Mouse (Mus musculus): ENCODE data around the gene Slc29a3. TPM values are rescaled to one million over a fixed set of nuclear protein-coding genes. Genes with fewer than 3 reads are reported as not detected.
"Not testable (repeated sequence)": the region's sequence is repeated elsewhere in the genome, so short reads cannot be mapped to it uniquely, and the experiment has no call there.

Slc29a3 gene
- polyA plus RNA-seq, 1 experiment: 11.1 TPM

GRCm38 (mm10) chr10:60721640-60722039 is 31.0 kb downstream of the Slc29a3 start:
- DNase-seq (ENCODE audit: low read depth): peak; percentile 65
- TF ChIP-seq CTCF (IDR thresholded peaks at IDR 0.05; ENCODE audit: borderline replicate concordance, extremely low read depth, insufficient read depth, insufficient read length): no peak
- no peak for TF ChIP-seq POLR2A (IDR thresholded peaks at IDR 0.05; ENCODE audit: borderline replicate concordance, extremely low read depth, insufficient read depth, insufficient read length, poor library complexity, severe bottlenecking)

DNA sequence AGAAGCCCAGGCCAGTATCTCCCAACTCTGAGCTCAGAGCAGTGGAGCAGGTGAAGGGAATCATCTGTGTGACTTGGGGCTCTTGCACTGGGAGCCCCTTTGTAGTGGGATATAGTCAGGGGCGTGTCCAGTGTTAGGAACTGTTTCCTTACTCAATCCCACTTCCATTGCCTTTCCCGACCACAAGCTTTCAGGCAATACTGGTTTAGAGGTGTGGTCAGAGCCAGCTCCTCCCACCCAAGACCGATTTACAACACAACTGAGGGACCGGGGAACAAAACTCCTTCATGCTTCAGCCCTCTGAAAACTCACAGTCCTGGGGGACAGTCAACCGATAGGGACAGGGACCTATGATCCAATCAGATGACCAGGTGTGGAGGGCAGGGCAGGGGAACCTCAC is 32.1 kb downstream of the Slc29a3 start:
- TF ChIP-seq POLR2A (IDR thresholded peaks at IDR 0.05; ENCODE audit: borderline replicate concordance, extremely low read depth, insufficient read depth, insufficient read length, poor library complexity, severe bottlenecking) (no peak), CTCF (IDR thresholded peaks at IDR 0.05; ENCODE audit: borderline replicate concordance, extremely low read depth, insufficient read depth, insufficient read length) (no peak)
- no peak for DNase-seq (ENCODE audit: low read depth)

- TF ChIP-seq CTCF (IDR thresholded peaks at IDR 0.05; ENCODE audit: borderline replicate concordance, extremely low read depth, insufficient read depth, insufficient read length) (no peak), POLR2A (IDR thresholded peaks at IDR 0.05; ENCODE audit: borderline replicate concordance, extremely low read depth, insufficient read depth, insufficient read length, poor library complexity, severe bottlenecking) (no peak)
- no peak for DNase-seq (ENCODE audit: low read depth)
These were observed 34.1 kb downstream of the Slc29a3 start for GRCm38 (mm10) chr10:60718491-60718890.

DNA sequence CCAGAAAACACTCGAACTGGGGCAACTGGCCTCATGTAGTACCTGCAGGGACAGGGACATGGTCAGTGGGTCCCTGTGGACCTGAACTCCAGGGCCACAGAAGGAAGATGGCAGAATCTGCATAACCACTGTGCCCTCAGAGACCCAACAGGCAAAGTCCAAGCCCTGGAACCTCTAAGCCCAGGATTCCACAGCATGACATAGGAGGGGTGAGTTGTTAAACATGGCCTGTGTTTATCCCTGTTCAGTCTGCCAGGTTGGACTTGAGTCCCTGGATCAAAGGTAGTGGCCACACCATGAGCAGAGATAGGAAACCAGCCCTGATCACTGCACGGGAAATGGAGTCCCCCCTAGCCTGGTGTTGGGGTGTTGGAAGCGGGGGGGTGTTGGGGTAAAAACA is 36.1 kb downstream of the Slc29a3 start:
- no peak for DNase-seq (ENCODE audit: low read depth)
- TF ChIP-seq POLR2A (IDR thresholded peaks at IDR 0.05; ENCODE audit: borderline replicate concordance, extremely low read depth, insufficient read depth, insufficient read length, poor library complexity, severe bottlenecking) (no peak), CTCF (IDR thresholded peaks at IDR 0.05; ENCODE audit: borderline replicate concordance, extremely low read depth, insufficient read depth, insufficient read length) (no peak)

- DNase-seq (ENCODE audit: low read depth): not testable (repeated sequence)
These were observed 40.3 kb downstream of the Slc29a3 start for GRCm38 (mm10) chr10:60712299-60712698.

DNA sequence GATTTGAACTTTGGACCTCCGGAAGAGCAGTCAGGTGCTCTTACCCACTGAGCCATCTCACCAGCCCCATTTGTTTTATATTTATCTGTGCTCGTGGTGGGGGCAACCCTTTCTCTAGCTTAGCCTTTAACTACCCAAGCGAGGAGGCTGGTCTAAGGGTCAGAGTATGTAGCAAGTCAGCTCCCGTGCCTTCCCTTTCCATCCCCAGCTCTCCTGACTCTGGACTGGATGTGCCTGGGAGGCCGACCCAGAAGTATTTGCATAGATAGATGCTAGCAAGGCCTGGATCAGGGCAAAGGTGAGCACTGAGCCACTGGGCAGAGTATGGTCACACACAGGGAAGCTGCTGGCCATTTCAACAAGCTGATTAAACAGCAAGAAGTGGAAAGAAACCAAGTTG is 43.8 kb downstream of the Slc29a3 start:
- TF ChIP-seq POLR2A (IDR thresholded peaks at IDR 0.05; ENCODE audit: borderline replicate concordance, extremely low read depth, insufficient read depth, insufficient read length, poor library complexity, severe bottlenecking) (no peak), CTCF (IDR thresholded peaks at IDR 0.05; ENCODE audit: borderline replicate concordance, extremely low read depth, insufficient read depth, insufficient read length) (no peak)
- no peak for DNase-seq (ENCODE audit: low read depth)

- no peak for DNase-seq (ENCODE audit: low read depth)
- no peak for TF ChIP-seq CTCF (IDR thresholded peaks at IDR 0.05; ENCODE audit: borderline replicate concordance, extremely low read depth, insufficient read depth, insufficient read length)
- no peak for TF ChIP-seq POLR2A (IDR thresholded peaks at IDR 0.05; ENCODE audit: borderline replicate concordance, extremely low read depth, insufficient read depth, insufficient read length, poor library complexity, severe bottlenecking)
These were observed 46.3 kb downstream of the Slc29a3 start for GRCm38 (mm10) chr10:60706268-60706667.

- no peak for TF ChIP-seq CTCF (IDR thresholded peaks at IDR 0.05; ENCODE audit: borderline replicate concordance, extremely low read depth, insufficient read depth, insufficient read length)
- TF ChIP-seq POLR2A (IDR thresholded peaks at IDR 0.05; ENCODE audit: borderline replicate concordance, extremely low read depth, insufficient read depth, insufficient read length, poor library complexity, severe bottlenecking): no peak
- DNase-seq (ENCODE audit: low read depth): no peak
These were observed 47.5 kb downstream of the Slc29a3 start for GRCm38 (mm10) chr10:60705134-60705533.

GRCm38 (mm10) chr10:60697775-60698174 is 54.8 kb downstream of the Slc29a3 start:
- no peak for DNase-seq (ENCODE audit: low read depth)
- TF ChIP-seq POLR2A (IDR thresholded peaks at IDR 0.05; ENCODE audit: borderline replicate concordance, extremely low read depth, insufficient read depth, insufficient read length, poor library complexity, severe bottlenecking): no peak
- TF ChIP-seq CTCF (IDR thresholded peaks at IDR 0.05; ENCODE audit: borderline replicate concordance, extremely low read depth, insufficient read depth, insufficient read length): no peak

GRCm38 (mm10) chr10:60696975-60697374 is 55.6 kb downstream of the Slc29a3 start:
- TF ChIP-seq POLR2A (IDR thresholded peaks at IDR 0.05; ENCODE audit: borderline replicate concordance, extremely low read depth, insufficient read depth, insufficient read length, poor library complexity, severe bottlenecking) (no peak), CTCF (IDR thresholded peaks at IDR 0.05; ENCODE audit: borderline replicate concordance, extremely low read depth, insufficient read depth, insufficient read length) (peak; percentile 93)
- peak; percentile 58 for DNase-seq (ENCODE audit: low read depth)

DNA sequence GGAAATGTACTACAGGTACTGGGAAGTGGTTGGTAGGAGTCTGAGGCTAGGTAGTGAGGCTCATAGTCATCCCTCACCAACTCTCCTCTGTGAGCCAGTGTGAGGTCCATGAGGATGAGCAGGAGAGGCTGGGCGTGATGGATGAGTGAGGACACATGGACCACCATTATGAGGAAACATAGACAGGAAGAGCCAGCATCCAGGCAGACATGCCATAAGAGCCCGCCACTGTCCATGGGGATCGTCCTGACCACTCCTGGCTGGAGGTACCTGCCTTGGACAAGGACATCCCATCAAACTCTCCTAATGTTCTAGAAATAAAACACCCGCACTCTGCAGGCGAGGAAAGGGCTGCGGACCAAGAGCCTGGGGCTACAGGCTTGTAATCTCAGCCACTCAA is 56.2 kb downstream of the Slc29a3 start, which contains the start of gene Cdh23:
TSS of gene Cdh23 (minus strand) at position 101 of the 400 bp plus-strand sequence.
- TF ChIP-seq CTCF (IDR thresholded peaks at IDR 0.05; ENCODE audit: borderline replicate concordance, extremely low read depth, insufficient read depth, insufficient read length) (no peak), POLR2A (IDR thresholded peaks at IDR 0.05; ENCODE audit: borderline replicate concordance, extremely low read depth, insufficient read depth, insufficient read length, poor library complexity, severe bottlenecking) (no peak)
- no peak for DNase-seq (ENCODE audit: low read depth)

GRCm38 (mm10) chr10:60691671-60692390 is 60.8 kb downstream of the Slc29a3 start:
- peak; percentile 91 for DNase-seq (ENCODE audit: low read depth)
- TF ChIP-seq POLR2A (IDR thresholded peaks at IDR 0.05; ENCODE audit: borderline replicate concordance, extremely low read depth, insufficient read depth, insufficient read length, poor library complexity, severe bottlenecking): no peak
- no peak for TF ChIP-seq CTCF (IDR thresholded peaks at IDR 0.05; ENCODE audit: borderline replicate concordance, extremely low read depth, insufficient read depth, insufficient read length)
